In the genomic region with DNA sequence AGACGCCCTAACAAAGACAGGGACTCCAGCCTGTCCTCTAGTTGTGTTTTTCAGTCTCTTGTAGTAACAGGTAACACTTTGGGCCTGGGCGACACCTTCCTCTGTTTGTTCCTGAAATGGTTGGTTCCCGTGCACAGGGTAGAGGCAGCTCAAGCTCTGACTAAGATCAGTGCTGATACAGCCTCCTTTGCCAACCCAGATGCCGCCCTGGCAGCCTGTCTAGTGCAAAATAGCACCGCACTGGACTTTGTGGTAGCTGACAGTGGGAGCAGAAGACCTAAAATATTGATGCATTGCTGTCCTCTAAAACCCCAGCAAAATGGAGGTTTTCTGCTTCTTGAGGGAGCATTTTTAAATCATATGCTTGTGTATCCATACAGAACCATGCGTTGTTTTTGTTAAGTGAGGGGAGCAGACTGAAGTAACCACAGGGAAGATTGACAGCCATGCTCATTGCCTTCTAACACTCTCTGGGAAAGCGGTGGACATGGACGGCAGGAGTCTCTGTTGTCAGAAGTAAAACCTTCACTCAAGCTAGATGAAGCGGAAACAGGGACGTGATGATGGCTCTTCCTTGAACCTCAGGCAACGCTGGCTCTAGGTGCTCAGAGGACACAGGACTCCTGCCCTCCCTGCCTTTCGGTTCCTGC, we compare ENCODE assay signal across 29 mouse cellular contexts. TPM values are rescaled to one million over a fixed set of nuclear protein-coding genes. Genes with fewer than 3 reads are reported as not detected.
A peak's percentile ranks its signal among the peaks of the same experiment; 100 is the strongest.
DNase-seq lines count a peak whose midpoint lies in the region; ATAC-seq and TF ChIP-seq lines count a peak whose summit lies in the region.
"Had no signal": no experiment of that assay in that cellular context is flagged by ENCODE, and none has a peak within 500 bp of the region (broad histone marks: within the 10 kb centered on the region; RNA-seq: fewer than 3 reads in every experiment).

No protein-coding gene starts in this region.

- H3K27me3 ChIP-seq in liver, embryonic 14.5 days (ENCODE audit: control insufficient read depth, insufficient read depth, low read length) = no peaks in the 10 kb centered on the region
- no peaks in the 10 kb centered on the region for H3K27me3 ChIP-seq in liver, embryonic 11.5 days (replicated peaks; ENCODE audit: control insufficient read depth, insufficient read depth, low read length)
- H3K27me3 ChIP-seq: CH12.LX; embryonic facial prominence, embryonic 13.5 days; forebrain, embryonic 12.5 days; forebrain, embryonic 15.5 days; heart, embryonic 13.5 days had no signal

- intact Hi-C loops in left cerebral cortex, postnatal 4 days (cut with DNase I) = no loop called here

- no peak overlapping the region for H3K4me3 ChIP-seq in liver, embryonic 14.5 days (ENCODE audit: insufficient read depth in 1 of 2, low read depth in 2 of 2, low read length in 2 of 2)
- H3K4me3 ChIP-seq in liver, embryonic 11.5 days (ENCODE audit: low read depth, low read length) = no peak overlapping the region
- H3K4me3 ChIP-seq: embryonic facial prominence, embryonic 10.5 days; embryonic facial prominence, embryonic 13.5 days; erythroblast, embryonic 14.5 days; forebrain, embryonic 12.5 days; forebrain, embryonic 15.5 days; heart, adult 2 months; heart, embryonic 10.5 days; heart, embryonic 13.5 days had no signal

- H3K27ac ChIP-seq in liver, embryonic 14.5 days = peak overlapping the region; percentile 70; the same call in 1 of the 2 replicates
- no peak overlapping the region; the same call in 1 of the 2 replicates for H3K27ac ChIP-seq in liver, embryonic 11.5 days (ENCODE audit: low read depth, low read length)
- H3K27ac ChIP-seq: embryonic facial prominence, embryonic 10.5 days; embryonic facial prominence, embryonic 13.5 days; forebrain, embryonic 12.5 days; forebrain, embryonic 15.5 days; heart, adult 2 months; heart, embryonic 10.5 days; heart, embryonic 13.5 days; hindbrain, embryonic 14.5 days; hindbrain, postnatal 0 days had no signal

- H3K4me2 ChIP-seq in liver, embryonic 14.5 days (ENCODE audit: low read depth) = no peak overlapping the region; the same call in 1 of the 2 replicates
- no peak overlapping the region for H3K4me2 ChIP-seq in liver, embryonic 11.5 days
- H3K4me2 ChIP-seq: embryonic facial prominence, embryonic 13.5 days; forebrain, embryonic 12.5 days; forebrain, embryonic 15.5 days; heart, embryonic 13.5 days; hindbrain, embryonic 14.5 days had no signal

- DNase-seq in cerebellum, postnatal 10 days = peak; percentile 57 to 68
- DNase-seq in cerebellum, postnatal 4 days (ENCODE audit: low spot score in 2 of 2) = no peak
- peak; percentile 18 for DNase-seq in left cerebral cortex, postnatal 4 days
- no peak for DNase-seq in left cerebral cortex, adult 9 months (ENCODE audit: low spot score in 2 of 2)
- no peak for DNase-seq in liver, embryonic 14.5 days (ENCODE audit: low read depth in 3 of 3, low spot score in 3 of 3)
- no peak for DNase-seq in liver, embryonic 11.5 days (ENCODE audit: low spot score)
- peak; percentile 75 for DNase-seq in retina, postnatal 1 day
- DNase-seq: adrenal gland, adult 2 months; adrenal gland, postnatal 14 days; cerebellum, adult 11-12 months; cerebellum, adult 8-10 months; cerebellum, postnatal 25 days; embryo, embryonic 11 days; gastrocnemius, postnatal 10 days; gastrocnemius, postnatal 36 days; heart, adult 2 months; heart, postnatal 14 days; heart, postnatal 4 days had no signal

- peaks cover 13% of the 10 kb centered on the region for H3K36me3 ChIP-seq in liver, embryonic 14.5 days (replicated peaks; ENCODE audit: control insufficient read depth, insufficient read depth, low read depth)
- H3K36me3 ChIP-seq in liver, embryonic 11.5 days (ENCODE audit: control insufficient read depth, insufficient read depth, low read length) = no peaks in the 10 kb centered on the region; the same call in 1 of the 2 replicates
- H3K36me3 ChIP-seq: embryonic facial prominence, embryonic 10.5 days; embryonic facial prominence, embryonic 13.5 days; forebrain, embryonic 12.5 days; forebrain, embryonic 15.5 days; heart, embryonic 10.5 days; heart, embryonic 13.5 days had no signal

- no peaks in the 10 kb centered on the region for H3K9me3 ChIP-seq in liver, embryonic 14.5 days (ENCODE audit: control insufficient read depth, low read length)
- no peaks in the 10 kb centered on the region for H3K9me3 ChIP-seq in liver, embryonic 11.5 days (ENCODE audit: control insufficient read depth, low read length)
- H3K9me3 ChIP-seq: embryonic facial prominence, embryonic 10.5 days; embryonic facial prominence, embryonic 13.5 days; forebrain, embryonic 12.5 days; forebrain, embryonic 15.5 days; heart, embryonic 10.5 days; heart, embryonic 13.5 days had no signal

- WGBS in liver, embryonic 14.5 days (ENCODE audit: insufficient replicate concordance) = 85% methylated on average over 12 of the region's 12 CpGs
- 88% methylated on average over 12 of the region's 12 CpGs for WGBS in liver, embryonic 11.5 days

- TF ChIP-seq CTCF in liver, embryonic 14.5 days (IDR thresholded peaks at IDR 0.05; ENCODE audit: low read depth) = no peak

- H3K4me1 ChIP-seq in liver, embryonic 14.5 days (replicated peaks; ENCODE audit: control insufficient read depth in 2 of 2, insufficient read depth in 2 of 2, low read length in 1 of 2) = peaks cover 32 to 49% of the 10 kb centered on the region in 2 experiments
- H3K4me1 ChIP-seq in liver, embryonic 11.5 days (replicated peaks; ENCODE audit: control insufficient read depth, insufficient read depth, low read length) = peaks cover 25% of the 10 kb centered on the region
- H3K4me1 ChIP-seq: embryonic facial prominence, embryonic 10.5 days; embryonic facial prominence, embryonic 13.5 days; forebrain, embryonic 12.5 days; forebrain, embryonic 15.5 days had no signal

- no peak for ATAC-seq in liver, embryonic 14.5 days (ENCODE audit: insufficient read depth)
- no peak for ATAC-seq in liver, embryonic 11.5 days (replicated peaks; ENCODE audit: low FRiP score)
- no peak for ATAC-seq in frontal cortex, adult (ENCODE audit: low TSS enrichment)
- ATAC-seq: forebrain, embryonic 15.5 days; hindbrain, postnatal 0 days had no signal

- H3K9ac ChIP-seq in liver, embryonic 14.5 days (replicated peaks) = no peak overlapping the region
- H3K9ac ChIP-seq in liver, embryonic 11.5 days (ENCODE audit: low read depth, low read length) = no peak overlapping the region
- H3K9ac ChIP-seq: embryonic facial prominence, embryonic 13.5 days; forebrain, embryonic 12.5 days; forebrain, embryonic 15.5 days; heart, embryonic 13.5 days; hindbrain, embryonic 14.5 days had no signal

- TF ChIP-seq EP300 in liver, embryonic 14.5 days (IDR thresholded peaks at IDR 0.05; ENCODE audit: low read depth) = no peak

RNA-seq across cellular contexts. Expression of a gene that starts 24.2 kb away (rescaled TPM):
- 1 to 10 TPM in 1 of 2 experiments, under 1 TPM in 1; 0.52 to 1.0 TPM for total RNA-seq in left cerebral cortex, postnatal 4 days (2021)
- 16.7 and 19.1 TPM in 2 replicates for polyA plus RNA-seq in liver, embryonic 14.5 days (2012; rRNA removed)
- polyA plus RNA-seq in liver, embryonic 14.5 days (2014; fragmentation: Nextera tagmentation; extraction: Ambion mirVana) = 26.8 and 28.2 TPM in 2 replicates
- 35.9 and 36.6 TPM in 2 replicates for polyA plus RNA-seq in liver, embryonic 11.5 days (2014; fragmentation: Nextera tagmentation; extraction: Ambion mirVana)

Comparison
In these comparisons a context has a peak if more than half of its experiments do, and no peak if none do; other contexts are left out.
1. DNase-seq: peak in cerebellum, postnatal 10 days (2 of 2), left cerebral cortex, postnatal 4 days (single experiment) and retina, postnatal 1 day (single experiment); none in cerebellum, postnatal 4 days (0 of 2), left cerebral cortex, adult 9 months (0 of 2), liver, embryonic 14.5 days (0 of 3) and liver, embryonic 11.5 days (single experiment).